Mouse (Mus musculus) c-Kit-positive CD71-positive TER-119-negative erythroid progenitor cells, embryonic 14.5 days (primary cell): ENCODE results near the gene Itpk1.

Source experiments
- DNase-seq: peaks from one replicate; pipeline ENCODE4 v3.0.0-alpha.2; 2013; ENCODE audit warnings: low read depth

The Itpk1 gene

GRCm38 (mm10) chr12:102594627-102595026 is 110.1 kb downstream of the Itpk1 start:
- no peak for DNase-seq

- DNase-seq: no peak
These were observed 111.0 kb downstream of the Itpk1 start for GRCm38 (mm10) chr12:102593699-102594098.

GRCm38 (mm10) chr12:102590711-102591360 is 113.9 kb downstream of the Itpk1 start:
- no peak for DNase-seq

DNA sequence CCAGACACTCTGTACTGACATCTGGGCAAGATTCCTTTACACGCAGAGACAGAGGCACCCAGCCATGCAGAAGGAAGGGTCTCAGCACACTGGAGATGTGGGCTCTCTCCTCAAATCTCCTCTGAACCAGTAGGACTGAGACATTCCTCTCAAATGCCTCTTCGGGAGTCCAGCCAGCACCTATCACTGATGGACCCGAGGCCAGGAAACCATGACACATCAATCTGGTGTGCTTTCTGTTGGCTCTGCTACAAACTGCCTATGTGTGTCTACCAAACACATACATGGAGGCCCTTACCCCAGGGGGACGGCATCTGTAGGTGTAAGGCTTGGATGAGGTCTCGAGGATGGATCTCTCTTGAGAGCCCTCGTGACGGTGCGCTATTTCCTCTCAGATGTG is 117.6 kb downstream of the Itpk1 start:
- no peak for DNase-seq

- DNase-seq: no peak
These were observed 118.3 kb downstream of the Itpk1 start for GRCm38 (mm10) chr12:102586286-102586881.

DNA sequence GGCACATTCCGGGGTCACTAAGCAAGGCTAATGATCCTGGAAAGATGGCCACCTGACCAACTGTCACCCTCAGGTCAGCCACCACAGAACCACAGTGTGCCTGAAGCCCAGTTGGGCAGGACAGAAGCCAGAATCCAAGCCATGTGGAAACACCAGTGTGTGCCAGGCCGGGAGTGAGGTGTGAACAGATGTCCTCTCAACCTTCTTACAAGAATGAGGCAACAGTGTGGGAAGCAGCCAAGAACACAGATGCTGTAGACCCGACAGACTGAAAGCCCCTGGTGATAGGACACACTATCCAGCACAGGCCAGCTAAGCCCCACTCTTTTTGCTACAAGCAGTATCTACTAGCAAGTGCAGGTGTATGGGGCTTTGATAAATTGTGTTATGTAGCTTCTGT is 119.3 kb downstream of the Itpk1 start:
- no peak for DNase-seq

GRCm38 (mm10) chr12:102582441-102582840 is 122.3 kb downstream of the Itpk1 start:
- no peak for DNase-seq

DNA sequence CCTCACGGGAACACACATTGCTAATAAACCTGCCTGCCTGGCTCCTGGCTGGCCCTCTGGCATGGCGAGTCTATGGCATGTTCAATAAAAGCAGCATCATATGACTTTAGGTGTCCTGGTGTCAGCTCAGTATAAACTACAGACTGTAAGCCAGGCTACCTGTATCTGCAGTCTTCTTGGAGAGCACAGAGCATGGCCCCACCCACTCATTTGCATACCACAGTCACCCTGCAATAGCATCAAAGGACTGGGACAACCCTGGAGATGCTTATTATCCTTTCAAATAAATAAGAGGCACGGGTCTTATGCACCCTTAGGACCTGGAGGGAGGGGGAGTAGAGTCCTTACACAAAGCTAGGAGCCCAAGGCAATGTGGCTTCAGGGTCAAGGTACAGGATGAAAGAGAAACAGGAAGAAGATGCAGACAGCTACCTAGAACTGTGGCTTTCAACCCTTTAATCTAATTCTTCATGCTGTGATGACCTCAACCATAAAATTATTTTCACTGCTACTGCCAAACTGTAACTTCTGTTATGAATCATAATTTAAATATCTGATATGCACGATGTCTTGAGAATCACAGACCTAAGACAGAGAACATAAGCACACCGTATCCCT is 123.0 kb downstream of the Itpk1 start:
- no peak for DNase-seq

GRCm38 (mm10) chr12:102579041-102579440 is 125.7 kb downstream of the Itpk1 start:
- DNase-seq: peak; percentile 29

DNA sequence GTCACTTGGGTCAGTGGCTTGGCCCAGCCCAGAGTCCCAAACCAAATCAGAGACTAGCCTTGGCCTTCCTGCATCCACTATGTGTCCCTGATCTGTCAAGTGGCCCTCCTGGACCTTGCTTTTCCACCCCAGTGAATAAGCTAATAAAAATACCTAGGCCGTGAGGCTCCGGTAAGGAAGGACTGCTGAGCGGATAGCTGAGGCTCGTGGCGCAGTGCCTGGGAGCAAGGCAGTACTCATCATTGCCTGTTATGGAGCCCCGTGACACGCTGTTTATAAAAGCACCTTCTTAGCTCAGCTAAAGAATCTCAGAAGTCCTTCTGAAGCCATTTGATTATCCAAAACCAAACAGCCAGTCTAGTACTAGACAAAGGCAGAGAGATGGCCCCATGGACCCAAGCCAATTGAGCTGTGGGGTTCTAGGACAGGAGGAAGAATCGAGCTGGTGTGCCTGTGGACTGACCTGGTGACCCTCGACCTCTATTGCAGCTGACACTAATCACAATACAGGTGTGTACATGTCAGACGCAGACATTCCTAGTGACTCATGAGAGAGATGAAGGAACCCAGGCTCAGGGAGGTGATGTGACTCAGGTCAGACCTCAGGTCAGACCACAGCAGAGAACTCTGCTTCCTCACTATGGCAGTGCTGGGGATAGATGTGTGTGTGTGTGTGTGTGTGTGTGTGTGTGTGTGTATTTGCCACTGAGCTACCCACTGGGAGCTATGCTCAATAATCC is 127.9 kb downstream of the Itpk1 start:
- DNase-seq: no peak

DNA sequence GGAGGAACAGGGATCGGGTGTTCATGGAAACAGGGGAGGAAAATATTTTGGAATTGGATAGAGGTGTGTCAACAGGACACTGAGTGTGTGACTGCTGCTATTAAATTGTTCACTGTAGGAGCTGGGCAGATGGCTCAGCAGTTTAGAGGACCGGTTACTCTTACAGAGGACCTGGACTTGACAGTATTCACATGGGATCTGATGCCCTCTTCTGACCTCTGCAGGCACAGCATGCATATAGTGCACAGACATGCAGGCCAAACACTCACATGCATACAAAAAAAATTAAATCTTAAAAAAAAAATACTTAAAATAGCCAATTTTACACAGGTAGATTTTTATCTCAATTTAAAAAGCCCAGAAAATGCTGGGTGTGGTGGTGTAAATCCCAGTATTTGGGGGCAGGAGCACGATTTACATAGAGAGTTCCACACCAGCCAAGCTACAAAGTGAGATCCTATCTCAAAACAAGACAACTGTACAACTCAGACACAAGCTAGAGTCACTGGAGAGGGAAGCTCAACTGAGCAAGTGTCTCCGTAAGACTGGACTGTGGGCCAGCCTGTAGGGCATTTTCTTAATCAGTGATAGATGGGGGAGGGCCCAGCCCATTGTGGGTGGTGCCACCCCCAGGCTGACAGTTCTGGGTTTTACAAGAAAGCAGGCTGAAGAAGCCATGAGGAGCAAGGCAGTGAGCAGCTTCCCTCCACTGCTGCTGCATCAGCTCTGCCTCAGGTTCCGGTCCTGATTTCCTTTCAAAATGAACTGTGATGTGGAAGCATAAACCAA is 129.0 kb downstream of the Itpk1 start:
- DNase-seq: no peak

DNA sequence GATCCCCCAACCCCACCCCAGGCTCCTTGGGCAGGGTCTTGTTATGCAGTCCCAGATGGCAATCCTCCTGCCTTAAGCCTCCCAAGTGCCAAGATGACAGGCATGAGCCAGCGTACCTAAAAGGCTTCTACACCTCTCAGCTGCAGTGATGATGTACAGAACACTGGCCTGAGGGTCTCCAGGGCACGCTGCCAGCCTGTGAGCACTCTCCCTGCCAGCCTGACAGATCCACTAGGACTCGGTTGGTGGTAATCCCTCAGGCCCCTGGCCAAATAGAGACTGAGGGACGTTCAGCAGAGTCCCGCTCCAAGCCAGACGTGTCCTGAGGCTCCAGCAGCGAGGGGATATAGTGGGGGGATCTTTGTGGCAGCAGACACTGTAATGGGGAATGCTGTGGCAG is 131.7 kb downstream of the Itpk1 start:
- DNase-seq: no peak

GRCm38 (mm10) chr12:102571666-102572065 is 133.1 kb downstream of the Itpk1 start:
- no peak for DNase-seq

DNA sequence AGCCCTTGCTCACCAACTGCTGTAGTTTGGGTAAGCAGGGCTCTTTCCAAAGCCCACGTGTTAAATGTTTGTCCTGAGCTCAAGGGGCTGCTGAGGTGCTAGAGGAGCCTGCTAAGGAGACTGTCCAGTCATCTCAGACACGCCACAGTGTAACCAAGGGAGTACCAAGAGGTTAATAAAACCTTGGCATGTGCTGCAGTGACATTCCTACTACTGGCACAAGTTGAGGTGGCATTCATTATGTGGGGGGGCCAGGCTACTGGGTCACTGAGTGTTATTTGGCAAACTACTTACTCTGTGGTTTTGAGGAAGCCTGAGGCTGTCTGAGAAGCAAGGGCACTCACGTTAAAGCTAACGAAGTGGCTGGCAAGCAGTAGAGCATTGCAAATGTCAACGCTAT is 134.0 kb downstream of the Itpk1 start:
- no peak for DNase-seq

GRCm38 (mm10) chr12:102570111-102570510 is 134.6 kb downstream of the Itpk1 start:
- no peak for DNase-seq

GRCm38 (mm10) chr12:102568219-102568618 is 136.5 kb downstream of the Itpk1 start:
- DNase-seq: no peak

- no peak for DNase-seq
These were observed 137.8 kb downstream of the Itpk1 start for GRCm38 (mm10) chr12:102566951-102567350.

- peak; percentile 47 for DNase-seq
These were observed 139.6 kb downstream of the Itpk1 start for GRCm38 (mm10) chr12:102565086-102565485.

- DNase-seq: no peak
These were observed 147.4 kb downstream of the Itpk1 start for GRCm38 (mm10) chr12:102557372-102557771.

DNA sequence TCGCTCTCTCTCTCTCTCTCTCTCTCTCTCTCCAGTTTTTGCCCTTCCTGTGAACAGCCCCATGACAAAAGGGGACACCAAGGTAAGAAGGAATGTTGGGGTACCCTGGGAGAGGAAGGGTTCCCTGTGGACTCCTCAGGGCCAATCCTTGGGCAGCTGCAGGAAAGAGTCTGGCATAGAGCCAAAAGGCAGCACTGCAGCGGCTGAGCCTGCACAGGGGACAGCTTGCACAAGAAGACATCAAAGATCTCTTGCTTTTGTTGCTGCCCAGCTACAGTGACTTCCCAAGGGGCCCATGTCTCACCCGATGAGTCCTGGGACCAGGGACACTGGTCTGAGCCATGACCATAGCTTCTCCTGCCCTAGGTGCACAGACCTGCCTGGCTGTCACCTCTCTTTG is 148.9 kb downstream of the Itpk1 start:
- no peak for DNase-seq

- DNase-seq: peak; percentile 71
These were observed 149.8 kb downstream of the Itpk1 start, which contains the start of gene Chga for GRCm38 (mm10) chr12:102554721-102555516. Gene Chga, plus strand, starts transcription at chr12:102554969.
